Mouse (Mus musculus): Measurements from ENCODE around the gene Yy2.
A peak's percentile ranks its signal among the peaks of the same experiment; 100 is the strongest.

Gene Yy2

DNA sequence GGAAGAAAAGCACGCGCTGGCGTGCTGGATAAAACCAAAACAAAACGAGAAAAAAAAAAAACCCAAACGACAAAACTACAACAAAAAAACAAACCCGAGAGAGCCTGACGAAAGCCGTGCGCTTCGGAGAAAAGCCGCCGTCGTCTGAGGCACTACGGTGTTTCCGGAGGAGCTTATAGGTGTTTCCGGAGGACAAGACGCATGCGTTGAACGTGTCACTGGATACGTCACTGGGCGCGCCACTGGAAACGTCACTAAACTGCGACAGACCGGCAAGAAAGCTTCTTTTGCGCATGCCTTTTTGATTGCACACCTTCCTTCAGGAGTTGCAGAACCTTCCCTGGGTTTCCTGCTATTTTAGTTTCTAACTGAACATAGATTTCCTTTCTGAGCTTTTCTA, at the start of gene Yy2:
Gene Yy2 (minus strand): TSS at position 146 of the 400 bp plus-strand sequence.
- DNase-seq = no peak

DNA sequence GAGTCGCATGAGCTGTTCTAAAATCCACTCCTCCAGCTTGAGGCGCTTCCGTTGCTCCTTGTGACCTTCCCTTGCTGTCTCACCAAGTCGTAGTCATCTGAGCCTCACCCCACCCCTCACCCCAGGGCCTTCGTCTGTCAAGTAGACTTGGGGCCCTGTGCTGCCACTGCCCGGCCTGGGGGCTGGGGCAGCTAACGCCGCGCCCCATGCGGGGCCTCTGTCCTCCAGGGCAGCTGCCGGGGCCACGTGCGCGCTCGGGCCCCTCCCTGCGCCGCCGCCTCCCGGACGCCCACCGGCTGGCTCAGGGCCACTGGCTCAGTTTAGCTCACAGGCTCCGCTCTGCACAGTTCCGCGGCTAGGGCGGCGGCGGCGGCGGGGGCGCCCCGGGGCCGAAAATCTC, 44.1 kb upstream of the Yy2 start:
- peak; percentile 5 for DNase-seq

- no peak for DNase-seq
These were observed 32.7 kb upstream of the Yy2 start for GRCm38 (mm10) chrX:157601450-157601849.

- peak; percentile 58 for DNase-seq
These were observed 29.6 kb upstream of the Yy2 start, which contains the start of gene Mbtps2 for GRCm38 (mm10) chrX:157598186-157598996. Gene Mbtps2, minus strand, starts transcription at chrX:157598715.

GRCm38 (mm10) chrX:157597585-157598185, 28.9 kb upstream of the Yy2 start:
- no peak for DNase-seq

GRCm38 (mm10) chrX:157596802-157597201, 28.0 kb upstream of the Yy2 start:
- no peak for DNase-seq

GRCm38 (mm10) chrX:157595927-157596326, 27.1 kb upstream of the Yy2 start:
- DNase-seq = no peak

GRCm38 (mm10) chrX:157594606-157595005, 25.8 kb upstream of the Yy2 start:
- no peak for DNase-seq

DNA sequence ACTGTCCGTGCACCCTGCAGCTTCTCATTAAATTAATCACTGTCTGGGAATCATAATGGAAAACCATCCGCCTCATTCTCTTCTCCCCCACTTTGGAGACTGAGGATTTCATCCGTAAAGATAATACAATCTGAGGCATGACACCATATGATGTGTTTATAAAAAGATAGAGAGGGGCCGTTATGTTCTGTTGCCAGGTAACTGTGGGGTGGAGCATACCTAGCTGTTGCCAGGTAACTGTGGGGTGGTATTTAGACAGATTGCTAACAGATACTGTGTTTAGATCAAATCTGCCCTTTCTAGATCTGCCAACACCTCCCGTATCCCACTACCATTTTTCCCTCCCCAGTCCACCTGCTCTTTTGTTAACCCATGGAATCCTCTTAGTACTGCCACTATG, 18.2 kb upstream of the Yy2 start:
- no peak for DNase-seq

DNA sequence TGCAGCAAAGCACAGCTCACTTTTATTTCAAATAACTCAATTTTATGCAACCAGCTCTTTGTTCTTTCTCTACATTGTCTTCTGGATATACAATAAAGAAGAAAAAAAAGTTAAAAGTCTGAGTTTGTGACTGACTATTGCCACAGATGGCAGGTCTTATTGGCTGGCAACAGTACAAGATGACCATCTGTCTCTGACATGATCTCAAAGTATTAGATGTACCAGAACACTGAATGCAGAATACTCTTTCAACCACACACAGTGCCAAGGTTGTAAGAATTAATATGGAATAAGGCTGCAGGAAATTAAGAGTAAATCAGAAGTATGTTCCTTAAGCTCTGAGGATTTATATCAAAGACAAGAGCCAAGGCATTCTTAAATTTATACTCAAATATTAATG, 17.6 kb upstream of the Yy2 start:
- DNase-seq = no peak

DNA sequence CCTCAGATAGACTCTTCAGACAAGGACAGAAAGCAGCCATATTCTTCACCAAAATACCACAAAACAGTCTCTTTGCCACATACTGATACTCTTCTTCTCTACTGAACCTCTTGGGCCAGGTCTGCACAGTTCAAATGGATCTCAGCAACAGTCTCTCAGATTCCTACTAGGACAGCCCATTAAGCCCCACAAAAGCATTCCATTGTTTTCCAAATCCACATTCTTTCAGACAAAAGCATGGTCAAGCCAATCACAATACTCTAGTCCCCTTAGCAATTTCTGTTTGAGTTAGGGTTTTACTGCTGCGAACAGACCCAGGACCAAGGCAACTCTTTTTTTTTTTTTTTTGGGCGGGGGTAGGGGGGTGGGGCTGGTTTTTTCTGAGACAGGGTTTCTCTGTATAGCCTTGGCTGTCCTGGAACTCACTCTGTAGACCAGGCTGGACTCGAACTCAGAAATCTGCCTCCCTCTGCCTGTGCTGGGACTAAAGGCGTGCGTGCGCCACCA, 10.4 kb upstream of the Yy2 start:
- DNase-seq = no peak

DNA sequence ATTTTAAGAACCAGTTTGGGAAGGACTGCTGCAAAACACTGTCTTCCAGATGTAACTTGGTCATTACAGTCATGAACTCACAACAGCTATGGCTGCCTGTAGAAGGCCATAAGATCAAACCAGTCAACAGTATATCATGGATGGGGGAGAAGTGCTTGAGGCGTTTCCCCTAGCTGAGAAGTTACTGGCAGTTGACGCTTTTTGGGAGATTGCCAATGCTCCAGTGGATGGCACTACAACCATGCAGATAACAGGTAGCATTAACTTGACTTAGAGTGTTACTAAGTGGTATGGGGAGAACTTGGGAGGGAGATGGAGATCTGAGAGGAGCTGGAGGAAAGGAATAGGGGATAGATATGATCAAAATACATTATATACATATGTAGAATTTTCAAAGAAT, 5.9 kb upstream of the Yy2 start:
- DNase-seq = no peak

DNA sequence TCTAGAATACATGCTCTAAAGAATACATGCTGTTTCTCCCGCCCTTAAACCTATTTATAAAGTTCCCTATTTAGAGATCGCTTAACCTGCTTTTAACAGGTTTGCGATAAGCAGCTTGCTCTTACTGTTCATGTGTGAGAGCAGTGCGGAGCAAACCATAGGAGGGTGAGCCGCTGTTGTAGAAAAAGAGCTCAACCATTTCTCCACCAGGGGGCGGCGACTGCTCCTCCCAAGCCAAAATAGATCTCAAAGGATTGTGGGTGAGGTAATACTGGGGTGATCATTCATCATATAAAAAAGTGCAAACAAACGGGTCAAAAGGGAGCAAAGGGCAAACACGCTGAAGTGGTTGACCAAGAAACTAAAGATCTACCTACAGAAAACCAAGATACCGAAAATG, 5.0 kb downstream of the Yy2 start:
- no peak for DNase-seq

GRCm38 (mm10) chrX:157547082-157547481, 21.7 kb downstream of the Yy2 start:
- no peak for DNase-seq
